Mouse (Mus musculus): ENCODE results near the gene Vamp5.

The Vamp5 gene

DNA sequence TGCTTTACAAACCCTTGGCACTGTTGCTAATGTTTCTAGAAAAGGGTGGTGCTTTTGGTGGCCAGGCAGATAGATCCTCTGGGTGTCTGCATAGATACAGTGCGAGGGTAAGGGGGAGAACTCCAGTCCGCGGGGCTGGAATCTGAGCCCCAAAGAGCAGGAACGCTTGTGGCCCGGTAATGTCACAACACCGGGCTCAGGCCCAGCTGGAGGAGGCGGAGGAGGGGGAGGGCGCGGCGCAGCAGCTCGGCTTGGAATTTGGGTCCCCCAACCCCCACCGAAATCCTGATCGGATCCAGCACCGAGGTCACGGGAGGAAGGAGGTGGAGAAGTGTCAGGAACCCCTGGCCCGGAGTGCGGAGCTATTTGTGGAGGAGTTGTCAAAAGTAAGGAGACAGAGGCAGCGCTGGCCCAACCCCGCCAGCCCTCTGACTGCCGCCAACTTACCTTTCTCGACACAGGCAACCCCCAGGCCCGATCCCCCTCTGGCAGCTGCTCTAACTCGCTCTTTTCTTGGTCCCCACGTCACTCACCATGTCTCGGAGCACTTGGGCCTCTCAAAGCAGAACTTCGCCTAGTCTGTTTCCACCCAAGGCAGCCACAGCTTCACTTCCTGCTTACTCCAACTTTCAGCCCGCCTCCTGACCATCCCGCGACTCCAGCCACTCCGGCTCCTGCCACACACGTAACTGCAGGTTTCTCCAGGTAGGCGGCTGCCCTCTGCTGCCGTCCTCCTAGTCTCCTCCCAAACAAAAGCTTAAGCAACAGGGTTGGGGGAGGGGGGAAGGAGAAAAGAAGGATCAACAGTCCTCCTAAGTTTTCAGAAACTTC lies 9.9 kb upstream of the Vamp5 start, which contains the start of gene Vamp8:
Gene Vamp8, minus strand, starts transcription at position 763 of the 831 bp plus-strand sequence.
- DNase-seq (ENCODE audit: low read depth, low spot score) = peak; percentile 71

DNA sequence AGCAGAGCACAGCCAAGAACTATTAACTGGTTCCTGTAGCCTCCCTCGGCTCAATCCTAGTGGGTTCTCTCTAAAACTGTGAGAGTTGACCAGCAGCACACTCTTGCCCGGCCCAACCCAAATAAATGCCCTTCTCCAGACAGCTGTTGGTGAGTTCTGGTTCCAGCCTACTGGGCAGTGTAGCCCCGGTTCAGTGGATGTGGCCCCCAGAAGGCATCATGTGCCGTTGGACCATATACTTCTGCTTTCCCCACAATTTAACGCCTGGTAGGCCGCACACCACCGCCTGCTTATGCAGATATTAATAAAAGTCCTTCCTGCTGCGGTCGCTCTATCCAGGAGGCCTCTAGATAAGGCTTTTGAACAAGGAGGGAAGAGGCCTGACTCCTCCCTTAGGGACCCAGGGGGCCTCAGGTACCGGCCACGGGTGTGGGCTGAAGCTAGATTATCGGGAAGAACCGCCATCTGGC lies 9.2 kb upstream of the Vamp5 start:
- DNase-seq (ENCODE audit: low read depth, low spot score) = no peak

DNA sequence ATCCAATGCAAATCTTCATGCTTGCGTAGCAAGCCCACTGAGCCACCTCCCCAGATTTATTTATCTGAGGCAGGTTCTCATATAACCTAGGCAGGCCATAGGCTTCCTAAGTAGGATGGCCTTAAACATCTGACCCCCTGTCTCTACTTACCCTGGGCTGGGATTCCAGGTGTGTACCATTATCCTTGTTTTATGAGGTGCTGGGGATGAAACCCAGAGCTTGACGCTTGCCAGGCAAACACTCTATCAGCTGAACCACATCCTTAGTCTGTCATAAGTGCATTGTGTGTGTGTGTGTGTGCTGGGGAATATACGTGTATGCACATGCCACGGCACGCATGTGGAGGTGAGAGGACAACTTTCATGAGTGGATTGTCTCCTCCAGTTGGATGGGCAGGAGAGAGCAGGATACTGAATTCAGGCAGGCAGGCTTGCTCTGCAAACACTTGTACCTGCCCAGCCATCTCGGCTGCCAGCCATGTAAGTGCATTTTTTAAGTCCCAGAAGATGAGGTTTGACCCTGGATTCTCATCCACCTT lies 8.6 kb upstream of the Vamp5 start:
- DNase-seq (ENCODE audit: low read depth, low spot score) = no peak

DNA sequence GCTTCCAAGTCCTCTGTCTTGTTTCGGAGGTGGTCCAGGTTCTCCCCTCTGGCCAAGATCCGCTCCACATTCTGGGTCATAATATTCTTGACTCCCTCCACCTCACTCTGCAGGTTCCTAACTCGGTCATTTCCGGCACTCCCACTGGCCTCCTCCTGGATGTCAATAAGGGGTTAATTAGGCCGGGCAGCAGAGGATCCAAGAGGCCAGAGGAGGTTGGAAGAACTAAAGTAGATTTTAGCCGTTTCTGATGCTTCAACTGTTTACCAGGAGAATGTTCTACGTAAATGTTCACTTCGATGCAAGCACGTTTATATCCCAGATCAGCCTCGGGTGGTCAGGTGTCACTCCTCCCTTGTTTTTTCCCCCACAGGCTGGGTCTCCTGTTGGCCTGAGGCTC lies 8.0 kb upstream of the Vamp5 start:
- DNase-seq (ENCODE audit: low read depth, low spot score) = no peak

DNA sequence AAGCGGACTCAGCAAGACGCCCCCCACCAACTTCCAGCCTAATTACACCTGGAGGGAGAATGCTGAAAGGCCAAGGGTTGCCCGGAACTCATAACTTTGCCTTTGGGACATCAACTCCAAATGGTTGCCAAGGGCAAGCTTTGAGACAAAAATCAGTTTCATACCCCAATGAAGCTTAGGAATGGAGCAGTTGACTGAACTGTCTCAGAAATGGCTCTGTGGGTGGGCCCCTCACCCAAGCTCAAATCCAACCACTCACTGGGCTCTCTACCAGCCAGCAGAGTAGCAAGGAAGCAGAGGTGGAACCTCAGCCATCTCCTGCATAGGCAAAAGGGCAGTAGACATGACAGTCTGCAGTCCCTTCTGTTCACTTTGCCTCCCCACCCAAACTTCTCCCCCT lies 7.5 kb upstream of the Vamp5 start:
- DNase-seq (ENCODE audit: low read depth, low spot score) = no peak

DNA sequence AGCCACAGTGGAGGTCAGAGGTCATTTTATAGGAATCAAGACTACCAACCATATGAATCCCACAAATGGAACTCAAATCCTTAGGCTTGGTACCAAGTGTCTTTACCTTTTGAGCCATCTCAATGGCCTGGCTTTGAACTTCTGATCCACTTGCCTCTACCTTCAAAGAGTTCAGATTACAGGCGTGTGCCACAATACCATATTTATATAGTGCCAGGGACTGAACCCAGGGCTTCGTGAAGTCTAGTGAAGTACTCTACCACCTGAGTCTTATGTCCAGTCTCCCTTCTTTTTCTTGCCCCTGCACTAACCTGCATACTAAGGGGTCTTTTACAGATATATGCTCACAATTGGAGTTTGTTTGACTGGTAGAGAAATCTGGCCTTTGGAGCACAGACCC lies 6.3 kb upstream of the Vamp5 start:
- no peak for DNase-seq (ENCODE audit: low read depth, low spot score)

DNA sequence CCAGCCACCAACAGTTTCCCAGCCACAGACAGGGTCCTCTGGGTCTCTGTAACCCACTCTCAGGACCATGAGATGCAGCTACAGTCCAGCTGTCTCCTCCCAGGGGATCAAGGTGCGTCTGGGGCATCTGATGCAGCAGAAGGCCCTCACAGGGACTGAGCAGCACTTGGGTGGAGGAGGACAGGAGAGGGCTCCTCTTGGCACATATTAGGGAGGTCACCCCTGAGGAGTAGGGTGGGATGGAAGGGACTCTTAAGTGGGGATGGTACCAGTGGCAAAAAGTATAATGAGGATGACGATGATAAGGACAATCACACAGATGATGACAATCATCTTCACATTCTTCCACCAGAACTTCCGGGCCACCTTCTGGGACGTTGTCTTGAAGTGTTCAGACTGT lies 5.0 kb upstream of the Vamp5 start:
- no peak for DNase-seq (ENCODE audit: low read depth, low spot score)

DNA sequence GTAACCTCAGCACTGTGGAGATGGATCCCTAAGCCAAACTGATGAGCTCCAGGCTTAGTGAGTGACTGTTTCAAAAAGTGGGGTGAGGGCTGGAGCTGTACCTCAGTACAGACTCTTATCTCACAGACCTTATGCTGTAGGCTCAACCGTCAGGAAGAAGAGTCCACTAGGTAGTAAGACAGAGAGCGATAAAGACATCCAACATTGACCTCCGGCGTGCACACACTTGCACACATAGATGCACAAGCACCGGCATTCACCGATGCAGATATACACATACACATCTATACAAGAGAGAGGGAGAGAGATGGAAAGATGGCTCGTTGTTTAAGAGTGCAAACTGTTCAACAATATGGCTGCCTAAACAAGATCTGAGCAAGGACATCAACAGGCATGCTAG lies 3.7 kb upstream of the Vamp5 start:
- no peak for DNase-seq (ENCODE audit: low read depth, low spot score)

DNA sequence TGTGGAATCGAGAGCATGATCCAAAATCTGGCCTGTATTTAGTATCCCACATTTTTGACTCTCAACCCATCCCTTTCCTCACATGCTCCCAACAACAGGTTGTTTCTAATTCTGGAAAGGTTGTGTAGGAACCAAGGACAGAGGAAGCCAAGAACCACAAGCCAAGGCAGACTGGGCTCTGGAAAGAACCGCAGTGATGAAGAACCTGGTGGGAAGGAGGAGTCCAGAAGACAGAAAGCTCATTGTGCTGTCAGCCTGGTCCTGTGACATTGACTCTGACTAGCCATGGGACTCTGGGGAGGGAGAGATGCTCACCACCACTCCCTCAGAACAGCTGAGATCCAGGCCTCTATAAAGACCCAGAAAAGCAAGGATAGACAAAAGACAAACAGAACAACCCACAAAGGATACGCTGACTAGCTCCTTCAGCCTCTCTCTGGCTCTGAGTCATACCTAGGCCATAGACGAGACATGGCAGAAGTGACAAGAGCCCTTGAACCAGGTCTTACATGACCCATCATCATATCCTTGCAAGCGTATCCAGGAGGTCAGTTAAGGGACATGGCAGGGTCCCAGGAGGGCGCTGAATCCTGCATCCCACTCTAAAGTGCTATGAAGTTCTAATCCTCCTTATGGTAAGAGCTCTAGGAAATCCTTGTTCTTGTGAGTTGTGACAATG lies 3.0 kb upstream of the Vamp5 start:
- DNase-seq (ENCODE audit: low read depth, low spot score) = no peak

DNA sequence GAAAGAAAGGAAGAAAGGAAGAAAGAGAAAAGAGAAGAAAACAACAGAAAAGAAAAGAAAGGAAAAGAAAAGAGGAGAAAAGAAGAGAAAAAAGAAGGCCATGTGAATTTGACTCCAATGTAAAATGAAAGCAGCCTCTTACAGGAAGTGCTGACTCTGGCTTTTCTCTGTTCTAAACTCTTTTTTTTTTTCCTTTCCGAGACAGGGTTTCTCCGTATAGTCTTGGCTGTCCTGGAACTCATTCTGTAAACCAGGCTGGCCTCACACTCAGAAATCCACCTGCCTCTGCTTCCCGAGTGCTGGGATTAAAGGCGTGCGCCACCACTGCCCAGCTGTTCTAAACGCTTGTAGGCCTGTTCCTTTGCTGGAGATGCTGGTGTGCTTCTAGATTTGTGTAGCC lies 2.2 kb upstream of the Vamp5 start:
- DNase-seq (ENCODE audit: low read depth, low spot score) = peak; percentile 46

DNA sequence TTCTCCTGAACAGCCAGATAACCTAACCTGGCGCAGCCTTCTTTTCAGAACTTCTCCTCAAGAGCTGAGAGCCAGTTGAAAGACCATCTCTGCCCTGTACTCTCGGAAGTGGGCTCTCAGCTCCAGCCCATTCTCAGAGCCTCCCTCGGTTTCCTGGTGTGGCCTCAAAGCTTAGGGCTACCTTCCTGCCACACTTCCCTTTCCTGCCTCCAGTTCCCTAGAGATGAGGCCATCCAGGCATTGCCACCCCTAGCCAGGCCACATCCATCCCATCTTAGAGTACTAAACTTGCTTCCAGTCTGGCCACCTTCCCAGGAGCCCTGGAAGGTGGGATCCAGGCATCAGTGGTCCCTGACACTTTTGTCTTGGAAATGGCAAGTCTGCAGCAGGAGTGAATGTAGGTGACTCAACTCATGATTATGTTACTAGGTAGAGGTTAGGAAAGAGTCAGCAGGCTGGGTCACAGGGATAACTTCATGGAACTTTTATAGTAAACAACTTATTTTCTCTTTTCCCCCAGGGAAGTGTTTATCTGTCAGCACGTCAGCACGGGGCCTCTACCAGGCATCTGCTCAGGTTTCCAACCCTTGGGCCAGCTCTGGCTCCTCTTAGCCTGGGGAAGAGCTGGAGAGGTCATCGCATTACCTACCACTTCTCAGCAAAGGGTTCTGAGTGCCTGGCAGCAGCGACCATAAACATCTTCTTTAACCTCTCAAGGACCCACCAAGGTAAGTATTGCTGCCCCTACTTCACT lies 714 bp downstream of the Vamp5 start:
- DNase-seq (ENCODE audit: low read depth, low spot score) = no peak

DNA sequence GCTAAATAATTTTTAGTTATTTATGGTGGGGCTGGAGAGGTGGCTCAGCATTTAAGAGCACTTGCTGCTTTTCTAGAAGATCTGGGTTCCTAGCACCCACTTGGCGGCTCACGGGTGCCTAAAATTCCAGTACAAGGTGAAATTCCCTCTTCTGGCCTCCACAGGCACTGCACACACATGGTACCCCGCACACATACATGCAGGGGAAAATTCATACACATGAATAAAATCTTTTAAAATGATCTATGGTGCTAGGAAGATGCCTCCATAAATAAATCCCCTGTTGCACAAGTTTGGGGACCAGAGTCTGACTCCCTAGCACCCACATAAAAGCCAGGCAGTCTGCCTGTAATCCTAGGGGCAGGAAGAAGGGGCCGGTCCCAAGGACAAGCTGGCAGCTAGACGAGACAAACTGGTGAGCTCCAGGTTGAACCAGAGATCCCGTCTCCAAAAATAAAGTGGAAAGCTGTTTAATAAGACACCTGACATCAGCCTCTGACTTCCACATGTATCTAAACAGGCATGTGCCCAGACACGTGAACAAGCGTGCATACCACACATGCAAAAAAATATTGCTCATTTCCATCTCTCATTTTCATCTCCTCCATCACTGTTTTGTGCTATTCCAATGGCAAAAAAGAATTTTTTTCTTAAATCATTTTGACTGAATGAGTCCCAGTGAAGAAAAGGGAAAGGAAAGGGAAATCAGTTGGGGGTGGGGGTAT lies 1.6 kb downstream of the Vamp5 start:
- no peak for DNase-seq (ENCODE audit: low read depth, low spot score)

DNA sequence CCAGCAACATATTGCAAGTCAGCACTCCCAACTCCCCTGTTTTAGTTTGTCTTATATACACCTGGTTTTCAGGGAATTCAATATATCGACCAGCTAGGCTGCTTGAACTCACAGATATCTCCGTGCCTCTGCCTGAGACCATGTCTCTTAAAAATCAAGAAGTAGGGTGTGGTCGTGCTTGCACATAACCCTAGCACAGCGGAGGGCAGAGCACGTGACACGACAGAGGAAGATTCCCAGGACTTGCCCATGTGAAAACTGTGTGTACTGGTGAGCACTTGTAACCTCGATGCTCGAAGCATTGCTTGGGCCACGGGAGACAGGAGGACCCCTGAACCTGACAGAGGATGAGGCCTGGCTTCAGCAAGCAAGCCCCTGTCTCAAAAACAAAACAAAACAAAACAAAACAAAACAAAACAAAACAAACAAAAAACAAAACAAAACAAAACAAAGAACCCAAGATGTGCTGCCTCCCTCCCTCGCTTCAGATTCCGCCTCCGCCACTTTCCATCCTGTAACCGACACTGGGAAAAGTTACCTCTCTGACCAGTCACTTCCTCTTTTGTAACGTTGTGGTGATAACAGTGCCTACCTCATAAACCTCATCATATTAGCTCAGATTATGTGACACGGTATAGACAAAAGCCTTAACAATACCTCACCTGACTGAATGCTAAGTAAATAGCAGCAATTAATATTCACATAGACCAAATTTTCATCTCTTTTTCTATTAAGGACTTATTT lies 5.3 kb downstream of the Vamp5 start:
- DNase-seq (ENCODE audit: low read depth, low spot score) = peak; percentile 56

DNA sequence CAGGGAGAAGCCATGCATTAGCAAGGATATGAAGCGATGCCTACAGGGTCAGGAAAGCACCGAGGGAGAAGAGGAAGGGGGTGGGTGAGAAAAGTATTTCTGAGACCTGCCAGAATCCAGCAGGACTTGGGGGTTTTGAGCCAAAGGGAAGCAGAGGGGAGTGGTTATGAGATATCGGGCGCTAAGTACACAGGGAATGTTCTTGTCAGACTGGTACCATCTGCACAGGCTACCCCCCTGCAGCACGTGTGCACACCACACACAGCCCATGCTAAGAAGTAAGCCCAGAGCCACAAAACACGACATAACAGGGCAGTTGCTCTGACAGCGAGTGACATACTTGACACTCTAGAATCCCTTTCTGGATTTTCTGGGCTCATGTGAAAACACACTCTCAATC lies 6.1 kb downstream of the Vamp5 start:
- DNase-seq (ENCODE audit: low read depth, low spot score) = no peak

DNA sequence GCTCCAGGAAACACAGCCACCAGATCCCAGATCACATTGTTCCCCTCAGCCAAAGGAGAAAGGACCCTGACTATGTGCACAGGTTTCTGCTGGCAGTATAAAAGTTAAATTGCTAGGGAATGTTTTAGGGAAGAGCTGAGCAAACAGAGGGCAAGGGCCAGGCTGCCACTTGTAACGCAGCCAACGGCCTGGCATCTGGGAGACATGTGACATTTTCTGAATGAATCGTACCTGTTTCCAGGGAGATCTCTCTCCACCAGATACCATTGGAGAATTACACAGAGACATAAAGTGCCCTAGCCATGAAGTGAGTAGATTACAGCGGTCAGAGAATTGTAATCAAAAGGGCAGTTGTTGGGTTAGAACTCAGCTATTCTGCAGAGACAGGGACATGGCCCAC lies 7.1 kb downstream of the Vamp5 start:
- DNase-seq (ENCODE audit: low read depth, low spot score) = no peak

DNA sequence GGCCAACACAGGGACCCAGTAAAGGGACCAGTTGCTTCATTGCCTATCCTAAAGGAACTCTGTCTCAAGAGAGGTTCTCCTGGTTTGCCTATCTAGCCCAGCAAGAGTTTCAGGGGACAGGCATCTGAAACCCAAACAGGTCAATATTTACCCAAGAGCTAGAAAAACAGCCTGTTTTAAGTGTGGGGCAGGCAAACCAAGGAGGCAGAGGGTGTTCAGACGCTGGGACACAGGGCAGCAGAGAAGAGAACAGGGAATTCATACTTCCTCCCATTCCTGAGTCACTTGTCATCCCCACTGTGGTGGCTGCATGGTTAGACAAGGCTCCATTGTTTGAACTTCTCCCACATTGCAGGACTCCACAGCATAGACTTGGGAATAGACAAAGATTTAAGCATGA lies 8.7 kb downstream of the Vamp5 start:
- no peak for DNase-seq (ENCODE audit: low read depth, low spot score)

DNA sequence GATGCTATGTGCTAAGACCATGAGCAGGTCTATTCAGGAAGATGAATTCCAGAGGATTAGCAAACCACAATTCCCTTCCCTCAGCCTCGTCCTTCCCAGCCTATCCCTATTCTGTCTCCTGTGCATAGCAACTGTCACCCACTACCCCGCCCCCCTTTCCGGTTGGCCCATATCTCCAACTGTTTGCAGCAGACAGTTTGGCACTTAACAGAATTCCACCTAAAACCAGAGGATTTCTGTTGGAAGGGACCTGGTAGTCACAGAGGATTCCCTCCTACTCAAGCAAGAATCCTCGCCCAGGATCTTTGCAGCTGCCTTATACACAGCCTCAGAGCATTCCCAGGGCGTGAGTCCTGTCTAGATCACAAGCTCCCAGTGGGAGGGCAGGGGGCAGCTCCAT lies 9.1 kb downstream of the Vamp5 start:
- DNase-seq (ENCODE audit: low read depth, low spot score) = no peak

DNA sequence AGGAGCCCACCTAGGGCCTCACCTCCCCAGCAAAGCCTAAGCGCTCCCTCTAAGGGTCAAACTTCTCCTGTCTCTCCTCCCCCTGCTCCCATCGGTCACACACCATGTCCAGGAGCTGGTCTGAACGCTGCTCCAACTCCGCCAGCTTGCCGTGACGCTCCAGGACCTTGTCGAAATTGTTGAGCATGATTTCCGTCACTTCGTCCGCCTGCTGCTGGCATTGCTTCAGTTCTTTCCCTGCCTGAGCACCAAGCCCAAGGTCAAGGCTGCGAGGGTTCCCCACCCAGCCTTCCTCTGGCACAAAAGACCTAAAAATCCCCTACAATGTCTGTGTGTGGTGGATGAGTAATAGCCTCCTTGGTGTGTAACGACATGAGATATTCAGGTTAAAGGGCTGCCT lies 10.2 kb downstream of the Vamp5 start:
- no peak for DNase-seq (ENCODE audit: low read depth, low spot score)

DNA sequence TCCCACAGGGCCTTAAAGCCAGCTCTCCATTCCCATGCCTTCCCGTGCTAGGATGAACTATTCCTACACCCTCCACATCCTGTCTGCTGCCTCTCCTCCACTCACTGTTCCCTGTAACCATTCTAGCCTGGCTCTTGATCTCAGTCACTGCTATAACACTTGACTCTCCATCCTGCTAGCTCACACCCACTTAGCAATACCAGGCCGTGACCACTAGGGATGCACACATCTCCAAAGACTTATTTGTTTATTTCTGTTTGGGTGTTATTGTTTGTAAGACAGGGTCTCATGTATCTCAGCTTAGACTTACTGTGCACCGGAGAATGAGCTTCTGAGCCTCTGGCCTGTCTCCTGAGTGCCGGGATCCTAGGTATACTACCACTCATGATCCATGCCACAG lies 10.7 kb downstream of the Vamp5 start:
- DNase-seq (ENCODE audit: low read depth, low spot score) = no peak

DNA sequence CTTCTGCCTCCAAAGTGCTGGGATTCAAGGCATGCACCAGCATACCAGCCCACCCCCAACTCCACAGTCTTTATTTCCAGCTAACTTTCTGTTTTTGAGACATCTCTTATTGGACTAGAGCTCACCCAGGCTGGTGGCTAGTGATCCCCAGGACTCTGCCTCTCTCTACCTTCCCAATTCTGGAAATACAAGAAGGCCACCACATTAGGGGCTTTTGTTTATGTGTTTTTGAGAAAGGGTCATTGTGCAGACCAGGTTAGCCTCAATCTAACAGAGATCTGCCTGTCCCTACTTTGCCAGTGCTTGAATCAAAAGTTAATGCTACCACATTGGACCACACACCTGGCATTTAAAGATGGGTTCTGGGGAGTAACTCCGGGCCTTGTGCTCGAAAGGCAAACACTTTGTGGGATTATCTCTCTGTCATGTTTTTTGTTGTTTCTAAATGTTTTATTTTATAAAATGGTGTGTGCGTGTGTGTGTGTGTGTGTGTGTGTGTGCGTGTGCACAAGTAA lies 12.8 kb downstream of the Vamp5 start:
- DNase-seq (ENCODE audit: low read depth, low spot score) = no peak
